Mouse (Mus musculus) embryo, embryonic 9.5 days (tissue): ENCODE data around the gene Lipo2.
"Not testable (repeated sequence)": the region's sequence is repeated elsewhere in the genome, so short reads cannot be mapped to it uniquely, and the experiment has no call there.

Experiments
- DNase-seq: peaks from one replicate; pipeline ENCODE4 v3.0.0-alpha.2; 2017; ENCODE audit errors: extremely low spot score

Lipo2 gene

DNA sequence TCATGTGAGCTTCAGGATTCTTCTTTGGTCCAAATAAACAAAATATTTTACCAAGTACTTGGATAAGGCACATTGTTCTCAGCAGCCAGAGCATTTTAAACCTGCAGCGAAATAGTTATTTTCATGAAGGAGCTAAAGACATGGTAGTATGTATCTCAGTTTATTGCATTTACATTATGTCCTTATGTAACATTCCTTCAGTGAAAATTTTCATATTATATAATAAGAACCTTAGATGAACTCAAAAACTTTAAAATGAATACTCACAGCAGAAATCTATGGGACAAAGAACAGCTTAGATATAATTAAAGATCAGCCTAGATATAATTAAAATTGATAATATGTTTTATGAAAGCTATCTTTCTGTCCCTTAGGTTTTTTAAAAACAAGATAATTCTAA lies at the start of gene Lipo2:
Lipo2 (minus strand) TSS at position 101 of the 400 bp plus-strand sequence.
- DNase-seq, result not testable (repeated sequence)

DNA sequence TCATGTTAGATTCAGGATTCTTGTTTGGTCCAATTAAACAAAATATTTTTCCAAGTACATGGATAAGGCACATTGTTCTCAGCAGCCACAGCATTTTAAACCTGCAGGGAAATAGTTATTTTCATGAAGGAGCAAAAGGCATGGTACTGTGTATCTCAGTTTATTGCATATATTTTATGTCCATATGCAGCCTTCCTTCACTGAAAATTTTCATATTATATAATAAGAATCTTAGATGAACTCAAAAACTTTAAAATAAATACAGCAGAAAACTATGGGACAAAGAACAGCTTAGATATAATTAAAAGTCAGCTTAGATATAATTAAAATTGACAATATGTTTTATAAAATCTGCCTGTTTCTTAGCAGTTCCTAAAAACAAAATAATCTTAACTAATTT lies 36.2 kb upstream of the Lipo2 start, which contains the start of gene Lipo1:
Lipo1 (minus strand) TSS at position 101 of the 400 bp plus-strand sequence.
- DNase-seq, result not testable (repeated sequence)

DNA sequence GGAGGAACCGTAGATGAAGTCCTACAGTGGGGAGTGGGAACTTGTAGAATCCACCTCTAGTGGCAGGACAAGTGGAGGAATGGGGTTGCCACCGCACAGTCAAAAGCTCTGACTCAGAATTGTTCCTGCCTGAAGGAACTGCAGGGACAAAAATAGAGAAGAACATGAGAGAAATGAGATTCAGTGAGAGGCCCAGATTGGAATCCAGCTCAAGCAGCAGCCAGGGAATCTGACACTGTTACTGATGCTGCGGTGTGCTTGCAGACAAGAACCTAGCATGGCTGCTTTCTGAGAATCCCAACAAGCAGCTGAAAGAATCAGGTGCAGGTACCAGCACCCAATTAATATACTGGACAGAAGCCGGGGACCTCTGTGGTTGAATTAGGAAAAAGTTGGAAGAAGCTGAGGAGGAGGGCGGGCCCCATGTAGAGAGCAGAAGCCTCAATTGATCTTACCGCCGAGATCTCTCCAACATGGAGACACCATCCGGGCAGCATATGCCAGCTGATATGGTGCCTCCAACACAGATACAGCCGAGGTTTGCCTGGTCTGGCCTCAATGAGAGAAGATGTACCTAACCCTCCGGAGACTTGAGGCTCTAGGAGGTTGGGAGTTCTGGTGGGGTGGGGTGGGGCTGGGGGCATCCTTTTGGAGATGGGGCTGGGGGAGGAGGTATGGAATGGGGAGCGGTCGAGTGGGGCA lies 35.6 kb upstream of the Lipo2 start:
- no peak for DNase-seq

DNA sequence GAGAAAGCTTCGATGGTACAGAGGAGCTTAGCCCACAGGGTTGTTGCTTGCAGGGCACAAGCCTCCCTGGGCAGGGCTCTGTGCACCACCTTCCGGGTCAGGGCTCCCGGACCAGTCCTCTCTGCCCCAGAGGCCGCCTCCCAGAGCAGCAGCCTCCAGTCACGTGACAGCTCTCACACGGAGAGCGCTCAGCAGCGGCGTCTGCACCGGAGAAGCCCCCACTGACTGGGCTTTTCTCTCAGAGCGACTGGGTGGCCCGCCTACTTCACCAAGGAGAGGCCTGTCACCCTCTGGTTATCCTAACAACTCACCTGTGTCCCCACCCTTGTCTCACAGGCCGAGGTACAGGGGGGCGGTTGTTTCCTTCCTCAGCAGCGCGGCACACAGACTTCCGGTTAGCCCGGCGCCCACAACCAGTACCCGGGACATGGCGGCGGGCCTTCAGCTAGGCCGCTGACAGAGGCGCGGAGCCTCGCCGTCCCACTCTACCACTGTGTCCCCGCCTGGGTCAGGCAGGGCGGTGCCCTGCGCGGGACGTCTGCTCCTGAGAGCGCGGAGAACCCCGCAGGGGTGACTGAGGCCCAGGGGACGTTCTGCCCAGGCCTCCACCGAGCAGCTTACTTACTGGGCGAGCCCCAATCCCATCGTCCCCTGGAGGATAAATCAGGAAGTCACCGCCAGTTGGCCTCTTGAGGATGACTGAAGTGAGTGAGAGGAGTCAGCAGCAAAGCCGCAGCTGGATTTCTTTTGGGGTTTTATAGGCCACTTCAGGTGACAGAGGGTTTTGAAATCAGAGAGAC lies 10.3 kb upstream of the Lipo2 start, which contains the start of gene Lipo3:
Lipo3 (minus strand) TSS at position 665 of the 800 bp plus-strand sequence.
- peak; percentile 15 for DNase-seq
